Mouse (Mus musculus) heart, postnatal 0 days (tissue): ENCODE measurements at regions not wholly inside any gene's neighbourhood (a gene's known extent, or its start where the extent isn't known, plus 50 kb on each side); places are given as distances from the start of the nearest gene placed in this dataset.

ENCODE experiments used
- CTCF ChIP-seq: IDR thresholded peaks from 2 replicates; pipeline ENCODE4 v1.5.1; 2016; ENCODE audit warnings: antibody characterized with exemption, control low read depth, low read depth
- EP300 ChIP-seq: IDR thresholded peaks from 2 replicates; pipeline ENCODE4 v1.6.1; 2016; ENCODE audit warnings: antibody characterized with exemption, low read depth

DNA sequence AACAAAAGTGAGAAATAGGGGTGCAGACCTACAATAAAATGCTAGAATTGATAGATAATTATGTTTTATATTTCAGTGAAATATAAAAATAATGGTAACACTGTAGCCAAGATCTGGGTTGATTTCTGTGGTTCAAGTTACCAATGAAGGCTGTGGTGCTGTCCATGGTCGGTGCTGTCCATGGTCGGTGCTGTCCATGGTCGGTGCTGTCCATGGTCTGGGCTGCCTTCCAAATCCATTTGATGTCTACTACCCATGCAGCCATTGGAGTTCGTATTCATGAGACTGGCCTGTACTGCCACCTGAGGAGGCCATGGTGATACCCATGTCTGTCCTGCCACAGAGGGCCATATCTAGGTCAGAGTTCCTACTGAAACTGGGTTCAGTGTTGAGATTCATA lies 1237.4 kb downstream of the Dnajb9 start:
- no peak for TF ChIP-seq CTCF
- no peak for TF ChIP-seq EP300
